Mouse (Mus musculus) neutrophil, adult 65 days (primary cell): ENCODE measurements around the gene Tmprss11b. TPM values are rescaled to one million over a fixed set of nuclear protein-coding genes. Genes with fewer than 3 reads are reported as not detected.

Source experiments
- total RNA-seq: library from RNA; stranded (reverse); gene quantifications from 2 replicates; pipeline ENCODE4 v1.2.4, GENCODE M21; 2023

Tmprss11b gene
- not detected in 2 replicates for total RNA-seq

GRCm38 (mm10) chr5:86676262-86676661, at the start of gene Tmprss11b:
Tmprss11b (minus strand) TSS chr5:86676362.

GRCm38 (mm10) chr5:86632324-86632723, 43.8 kb downstream of the Tmprss11b start, which contains the start of gene Tmprss11f:
Tmprss11f (minus strand) TSS chr5:86632424.

Other genes with a start within 250 kb of the Tmprss11b start
- not detected in 2 replicates for gene Tmprss11a, start 207.4 kb downstream of the Tmprss11b start, total RNA-seq
- gene Tmprss11g, start 157.8 kb downstream of the Tmprss11b start, total RNA-seq: not detected in 2 replicates
- not detected in 2 replicates for gene Tmprss11f, start 43.9 kb downstream of the Tmprss11b start, total RNA-seq
- not detected in 2 replicates for gene Tmprss11e, start 69.5 kb upstream of the Tmprss11b start, total RNA-seq
- 163 and 218 TPM in 2 replicates for gene Ythdc1, start 127.9 kb upstream of the Tmprss11b start, total RNA-seq
- not detected in 2 replicates for gene Ugt2b34, start 230.6 kb upstream of the Tmprss11b start, total RNA-seq